Mouse (Mus musculus) C2C12 (cell line): ENCODE results near the gene Ctf1.

Experiments used
- CEBPB ChIP-seq: IDR thresholded peaks from one replicate; pipeline ENCODE4 v1.6.1; 2011; ENCODE audit warnings: low read depth, mild to moderate bottlenecking, control low read depth, moderate library complexity
- CTCF ChIP-seq: IDR thresholded peaks from one replicate; pipeline ENCODE4 v1.5.1; 2011; ENCODE audit not compliant: control insufficient read depth, insufficient read depth, insufficient read length
- FOSL1 ChIP-seq: IDR thresholded peaks from one replicate; pipeline ENCODE4 v1.8.0; 2011; ENCODE audit warnings: mild to moderate bottlenecking, low read length; ENCODE audit not compliant: poor library complexity, insufficient read depth, severe bottlenecking
- MAX ChIP-seq: IDR thresholded peaks from one replicate; pipeline ENCODE4 v1.6.1; 2011; ENCODE audit warnings: mild to moderate bottlenecking, control low read depth
- MYOD1 ChIP-seq: IDR thresholded peaks from one replicate; pipeline ENCODE4 v1.6.1; 2011; ENCODE audit warnings: low read depth; ENCODE audit not compliant: control insufficient read depth, insufficient read length
- MYOG ChIP-seq: IDR thresholded peaks from one replicate; pipeline ENCODE4 v1.6.1; 2011; ENCODE audit not compliant: control insufficient read depth, insufficient read length; ENCODE audit errors: extremely low read depth
- USF1 ChIP-seq: IDR thresholded peaks from one replicate; pipeline ENCODE4 v1.6.1; 2011; ENCODE audit warnings: low read depth, mild to moderate bottlenecking, control low read depth, moderate library complexity

DNA sequence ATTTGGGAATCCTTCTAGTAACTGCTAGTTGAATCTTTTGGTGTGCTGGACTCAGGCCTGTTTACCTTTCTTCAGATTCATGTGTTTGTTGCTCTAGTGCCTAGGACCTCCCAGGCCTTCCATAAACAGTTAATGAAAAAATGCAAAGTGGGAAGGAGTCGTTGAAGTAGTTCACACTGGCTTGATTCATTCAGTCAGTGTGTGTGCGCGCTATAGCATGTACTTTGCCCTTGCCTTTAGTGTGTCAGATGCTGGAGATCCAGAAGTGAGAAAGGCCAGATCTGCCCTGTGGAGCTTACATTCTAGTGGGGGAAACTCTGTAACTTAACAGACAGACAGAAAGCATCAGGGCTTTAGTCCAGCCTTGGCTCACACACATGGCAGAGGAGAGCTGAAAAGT, 47.9 kb downstream of the Ctf1 start:
- no peak for TF ChIP-seq CTCF
- TF ChIP-seq FOSL1: no peak
- no peak for TF ChIP-seq USF1
- TF ChIP-seq MAX: no peak
- TF ChIP-seq CEBPB: no peak
- TF ChIP-seq MYOG: no peak
- no peak for TF ChIP-seq MYOD1
